Mouse (Mus musculus) cortical plate, adult 2 months (tissue): ENCODE results near the gene Olfr615.

ENCODE experiments used
- CTCF ChIP-seq: fragments of 200-500 bp; IDR thresholded peaks from 2 replicates; pipeline ENCODE4 v1.5.1; 2011; ENCODE audit warnings: mild to moderate bottlenecking, control low read depth, low read length; ENCODE audit not compliant: insufficient read depth; ENCODE audit errors: extremely low read depth
- POLR2A ChIP-seq: fragments of 200-500 bp; IDR thresholded peaks from 2 replicates; pipeline ENCODE4 v1.6.1; 2011; ENCODE audit warnings: mild to moderate bottlenecking, low read length, control low read depth; ENCODE audit not compliant: insufficient read depth; ENCODE audit errors: extremely low read depth

DNA sequence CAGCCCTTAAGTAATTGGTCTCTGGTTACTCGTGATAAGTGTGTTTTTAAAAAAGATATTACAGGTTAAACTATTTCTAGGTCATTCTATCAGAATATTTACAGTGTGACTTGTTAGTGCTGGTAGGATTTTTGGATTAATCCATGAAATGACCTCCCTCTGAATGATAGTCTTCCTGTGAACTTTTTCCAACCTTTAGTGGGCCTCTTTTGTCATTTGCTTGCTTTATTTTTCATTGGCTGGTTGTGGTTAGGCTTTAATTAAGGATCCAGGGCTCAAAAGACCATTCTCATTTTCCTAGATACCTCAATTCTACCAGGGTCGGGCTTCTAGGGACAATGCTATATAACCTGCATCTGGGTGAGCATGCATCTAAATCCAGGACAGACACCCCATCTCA lies 33.9 kb downstream of the Olfr615 start, which contains the start of gene Olfr618:
- TF ChIP-seq CTCF (no peak), POLR2A (no peak)
